Mouse (Mus musculus) cerebellum, postnatal 4 days (tissue): ENCODE results near the gene Stac2.

Experiments
- DNase-seq, 2 experiments: peaks; one replicate each; pipeline ENCODE4 v3.0.0; 2022; ENCODE audit warnings: low spot score in 2 of 2, mixed read lengths in 1 of 2

Stac2 gene

GRCm38 (mm10) chr11:98050940-98051339, 2.3 kb downstream of the Stac2 start:
- no peak for DNase-seq

- DNase-seq = no peak
These were observed 2.8 kb downstream of the Stac2 start for GRCm38 (mm10) chr11:98050520-98050815.

- DNase-seq = no peak
These were observed 3.4 kb downstream of the Stac2 start for GRCm38 (mm10) chr11:98049672-98050519.

GRCm38 (mm10) chr11:98047745-98048144, 5.5 kb downstream of the Stac2 start:
- DNase-seq = peak; percentile 49 to 75

- DNase-seq = no peak
These were observed 6.8 kb downstream of the Stac2 start for GRCm38 (mm10) chr11:98046466-98046865.

- no peak for DNase-seq
These were observed 7.7 kb downstream of the Stac2 start for GRCm38 (mm10) chr11:98045596-98045995.

- no peak for DNase-seq
These were observed 9.2 kb downstream of the Stac2 start for GRCm38 (mm10) chr11:98044074-98044473.

- no peak for DNase-seq
These were observed 10.5 kb downstream of the Stac2 start for GRCm38 (mm10) chr11:98042741-98043140.

- no peak for DNase-seq
These were observed 12.3 kb downstream of the Stac2 start for GRCm38 (mm10) chr11:98040975-98041374.

GRCm38 (mm10) chr11:98037871-98038270, 15.4 kb downstream of the Stac2 start:
- peak in 1 of 2 experiments; percentile 47 for DNase-seq

- DNase-seq = peak in 1 of 2 experiments; percentile 55
These were observed 17.3 kb downstream of the Stac2 start for GRCm38 (mm10) chr11:98035977-98036377.

- peak in 1 of 2 experiments; percentile 63 for DNase-seq
These were observed 18.4 kb downstream of the Stac2 start for GRCm38 (mm10) chr11:98034840-98035239.

GRCm38 (mm10) chr11:98034061-98034460, 19.2 kb downstream of the Stac2 start:
- no peak for DNase-seq

GRCm38 (mm10) chr11:98031443-98031770, 21.9 kb downstream of the Stac2 start:
- DNase-seq = peak; percentile 79 to 88

GRCm38 (mm10) chr11:98030701-98031442, 22.4 kb downstream of the Stac2 start:
- DNase-seq = no peak

GRCm38 (mm10) chr11:98027785-98028184, 25.5 kb downstream of the Stac2 start:
- DNase-seq = no peak

- DNase-seq = no peak
These were observed 26.0 kb downstream of the Stac2 start for GRCm38 (mm10) chr11:98027297-98027688.

GRCm38 (mm10) chr11:98026570-98027296, 26.5 kb downstream of the Stac2 start, which contains the start of gene Rpl19:
Gene Rpl19 (plus strand): TSS chr11:98026710.
- peak; percentile 85 to 94 for DNase-seq

- DNase-seq = no peak
These were observed 27.1 kb downstream of the Stac2 start for GRCm38 (mm10) chr11:98026248-98026569.

GRCm38 (mm10) chr11:98024516-98024915, 28.7 kb downstream of the Stac2 start:
- no peak for DNase-seq

- DNase-seq = peak; percentile 55 to 77
These were observed 30.5 kb downstream of the Stac2 start, which contains the start of gene Cacnb1 for GRCm38 (mm10) chr11:98022555-98023371. Gene Cacnb1 (minus strand): TSS chr11:98023034.

GRCm38 (mm10) chr11:98022253-98022554, 31.1 kb downstream of the Stac2 start:
- no peak for DNase-seq
